Mouse (Mus musculus): Measurements from ENCODE around the gene Sass6.
"Not testable (repeated sequence)": the region's sequence is repeated elsewhere in the genome, so short reads cannot be mapped to it uniquely, and the experiment has no call there.

Gene Sass6

DNA sequence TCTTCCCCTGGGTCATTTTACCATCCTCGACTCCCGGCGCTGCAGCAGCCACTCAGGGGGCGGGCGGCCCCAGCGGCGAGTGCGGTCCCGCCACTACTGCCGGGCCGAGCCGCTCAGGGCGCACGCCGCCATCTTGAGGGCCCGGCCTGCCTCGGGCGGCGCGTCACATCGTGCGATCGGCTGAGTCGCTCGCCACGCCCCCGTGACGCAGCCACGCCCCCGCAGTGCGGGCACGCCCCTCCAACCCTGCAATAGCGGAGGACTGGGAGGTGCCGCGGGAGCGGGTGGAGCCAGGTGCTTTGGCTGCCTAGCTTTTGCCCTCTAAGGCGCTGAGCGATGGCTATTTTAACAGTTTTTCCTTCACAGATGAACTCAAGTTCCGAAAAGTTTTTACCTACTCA lies 67.7 kb downstream of the Sass6 start, which contains the start of gene Mfsd14a:
Gene Mfsd14a (minus strand): TSS at position 215 of the 401 bp plus-strand sequence.
- peak; percentile 88 to 97 for DNase-seq (ENCODE audit: low spot score in 2 of 2)

- DNase-seq (ENCODE audit: low spot score in 2 of 2) = not testable (repeated sequence)
Observed at GRCm38 (mm10) chr3:116664281-116664680, 69.5 kb downstream of the Sass6 start.
